14 mouse cellular contexts compared by ENCODE assay signal in genomic region chr11:119905794-119906193, GRCm38 (mm10).
"Had no signal": no experiment of that assay in that cellular context is flagged by ENCODE, and none has a peak within 500 bp of the region (broad histone marks: within the 10 kb centered on the region; RNA-seq: fewer than 3 reads in every experiment).

No protein-coding gene starts in this region.

- H3K36me3 ChIP-seq: liver, embryonic 13.5 days; lung, embryonic 15.5 days; neural tube, embryonic 15.5 days had no signal

- H3K4me3 ChIP-seq: liver, embryonic 13.5 days; lung, embryonic 15.5 days; myocyte; neural tube, embryonic 15.5 days had no signal

- H3K9ac ChIP-seq: liver, embryonic 13.5 days; liver, postnatal 0 days; lung, embryonic 15.5 days; neural tube, embryonic 15.5 days had no signal

- H3K27me3 ChIP-seq: lung, embryonic 15.5 days had no signal

- DNase-seq: kidney, adult 9 months; kidney, postnatal 10 days; kidney, postnatal 4 days; layer of hippocampus, adult 9-11 months; liver; liver, embryonic 13.5 days; liver, postnatal 0 days; midbrain, embryonic 14.5 days; right cerebral cortex, adult 18-20 months; thymus, postnatal 4 days had no signal

- H3K4me2 ChIP-seq: liver, embryonic 13.5 days; lung, embryonic 15.5 days; neural tube, embryonic 15.5 days had no signal

- H3K9me3 ChIP-seq: liver, embryonic 13.5 days; lung, embryonic 15.5 days; neural tube, embryonic 15.5 days had no signal

- H3K27ac ChIP-seq: liver, embryonic 13.5 days; lung, embryonic 15.5 days; neural tube, embryonic 15.5 days; stomach, postnatal 0 days had no signal

- ATAC-seq: liver, postnatal 0 days had no signal
